Mouse (Mus musculus): ENCODE data around the gene Gm49337. TPM values are rescaled to one million over a fixed set of nuclear protein-coding genes. Genes with fewer than 3 reads are reported as not detected.

Gm49337 gene
- polyA plus RNA-seq, 1 experiment from 2014 or later: not detected

GRCm38 (mm10) chr4:116182079-116182478 lies 8.9 kb downstream of the Gm49337 start:
- H3K9ac ChIP-seq (ENCODE audit: low read depth, low read length): no peak overlapping the region
- H3K36me3 ChIP-seq (ENCODE audit: control insufficient read depth, insufficient read depth, low read length): no peaks in the 10 kb centered on the region
- no peaks in the 10 kb centered on the region for H3K9me3 ChIP-seq (replicated peaks; ENCODE audit: control insufficient read depth, low read length)
- no peak overlapping the region for H3K4me3 ChIP-seq (ENCODE audit: low read depth, low read length)
- peaks cover 8% of the 10 kb centered on the region for H3K4me1 ChIP-seq (ENCODE audit: control insufficient read depth, insufficient read depth, low read length)
- WGBS (ENCODE audit: insufficient replicate concordance): 36% methylated on average over 3 of the region's 3 CpGs
- H3K27me3 ChIP-seq (ENCODE audit: control insufficient read depth, insufficient read depth, low read length): no peaks in the 10 kb centered on the region
- ATAC-seq (replicated peaks; ENCODE audit: insufficient number of reproducible peaks, low FRiP score, low TSS enrichment): no peak
- no peak overlapping the region for H3K27ac ChIP-seq (ENCODE audit: low read depth, low read length)
- peak overlapping the region; percentile 68; the same call in 1 of the 2 replicates for H3K4me2 ChIP-seq

GRCm38 (mm10) chr4:116182745-116183144 lies 9.6 kb downstream of the Gm49337 start:
- Histone ChIP-seq H3K27ac (ENCODE audit: low read depth, low read length) (no peak overlapping the region), H3K36me3 (ENCODE audit: control insufficient read depth, insufficient read depth, low read length) (no peaks in the 10 kb centered on the region), H3K4me2 (peak overlapping the region; percentile 68), H3K27me3 (ENCODE audit: control insufficient read depth, insufficient read depth, low read length) (no peaks in the 10 kb centered on the region), H3K9ac (ENCODE audit: low read depth, low read length) (peak overlapping the region; percentile 72), H3K4me3 (ENCODE audit: low read depth, low read length) (peak overlapping the region; percentile 26; the same call in 1 of the 2 replicates), H3K9me3 (replicated peaks; ENCODE audit: control insufficient read depth, low read length) (no peaks in the 10 kb centered on the region), H3K4me1 (ENCODE audit: control insufficient read depth, insufficient read depth, low read length) (peaks cover 6% of the 10 kb centered on the region; the same call in 1 of the 2 replicates)
- no peak for ATAC-seq (replicated peaks; ENCODE audit: insufficient number of reproducible peaks, low FRiP score, low TSS enrichment)
- 3% methylated on average over 12 of the region's 12 CpGs for WGBS (ENCODE audit: insufficient replicate concordance)

GRCm38 (mm10) chr4:116185083-116185482 lies 11.9 kb downstream of the Gm49337 start:
- WGBS (ENCODE audit: insufficient replicate concordance): 74% methylated on average over 4 of the region's 4 CpGs

GRCm38 (mm10) chr4:116192286-116192835 lies 19.2 kb downstream of the Gm49337 start:
- Histone ChIP-seq H3K4me3 (ENCODE audit: low read depth, low read length) (no peak overlapping the region), H3K27ac (ENCODE audit: low read depth, low read length) (no peak overlapping the region), H3K36me3 (ENCODE audit: control insufficient read depth, insufficient read depth, low read length) (no peaks in the 10 kb centered on the region), H3K9ac (ENCODE audit: low read depth, low read length) (no peak overlapping the region), H3K9me3 (replicated peaks; ENCODE audit: control insufficient read depth, low read length) (no peaks in the 10 kb centered on the region), H3K27me3 (ENCODE audit: control insufficient read depth, insufficient read depth, low read length) (no peaks in the 10 kb centered on the region), H3K4me2 (no peak overlapping the region), H3K4me1 (ENCODE audit: control insufficient read depth, insufficient read depth, low read length) (peaks cover 9% of the 10 kb centered on the region)
- ATAC-seq (replicated peaks; ENCODE audit: insufficient number of reproducible peaks, low FRiP score, low TSS enrichment): no peak
- WGBS (ENCODE audit: insufficient replicate concordance): 39% methylated on average over 4 of the region's 4 CpGs

More at GRCm38 (mm10) chr4:116185083-116185482, 11.9 kb downstream of the Gm49337 start:
- no peak overlapping the region for H3K9ac ChIP-seq (ENCODE audit: low read depth, low read length)
- no peaks in the 10 kb centered on the region for H3K27me3 ChIP-seq (ENCODE audit: control insufficient read depth, insufficient read depth, low read length)
- peaks cover 6% of the 10 kb centered on the region; the same call in 1 of the 2 replicates for H3K4me1 ChIP-seq (ENCODE audit: control insufficient read depth, insufficient read depth, low read length)
- no peaks in the 10 kb centered on the region for H3K9me3 ChIP-seq (replicated peaks; ENCODE audit: control insufficient read depth, low read length)
- ATAC-seq (replicated peaks; ENCODE audit: insufficient number of reproducible peaks, low FRiP score, low TSS enrichment): no peak
- H3K4me3 ChIP-seq (ENCODE audit: low read depth, low read length): no peak overlapping the region
- no peak overlapping the region for H3K27ac ChIP-seq (ENCODE audit: low read depth, low read length)
- H3K36me3 ChIP-seq (ENCODE audit: control insufficient read depth, insufficient read depth, low read length): no peaks in the 10 kb centered on the region
- no peak overlapping the region for H3K4me2 ChIP-seq

- Histone ChIP-seq H3K27me3 (ENCODE audit: control insufficient read depth, insufficient read depth, low read length) (no peaks in the 10 kb centered on the region), H3K4me3 (ENCODE audit: low read depth, low read length) (no peak overlapping the region), H3K4me2 (no peak overlapping the region), H3K9me3 (replicated peaks; ENCODE audit: control insufficient read depth, low read length) (no peaks in the 10 kb centered on the region), H3K9ac (ENCODE audit: low read depth, low read length) (no peak overlapping the region), H3K27ac (ENCODE audit: low read depth, low read length) (no peak overlapping the region), H3K36me3 (ENCODE audit: control insufficient read depth, insufficient read depth, low read length) (no peaks in the 10 kb centered on the region), H3K4me1 (ENCODE audit: control insufficient read depth, insufficient read depth, low read length) (peaks cover 9% of the 10 kb centered on the region)
- ATAC-seq (replicated peaks; ENCODE audit: insufficient number of reproducible peaks, low FRiP score, low TSS enrichment): no peak
- 34% methylated on average over 9 of the region's 9 CpGs for WGBS (ENCODE audit: insufficient replicate concordance)
Measured at GRCm38 (mm10) chr4:116193583-116194383, 20.6 kb downstream of the Gm49337 start.

GRCm38 (mm10) chr4:116198422-116198821 lies 25.2 kb downstream of the Gm49337 start:
- Histone ChIP-seq H3K27ac (ENCODE audit: low read depth, low read length) (no peak overlapping the region), H3K4me2 (no peak overlapping the region), H3K9ac (ENCODE audit: low read depth, low read length) (no peak overlapping the region), H3K27me3 (ENCODE audit: control insufficient read depth, insufficient read depth, low read length) (no peaks in the 10 kb centered on the region), H3K9me3 (replicated peaks; ENCODE audit: control insufficient read depth, low read length) (no peaks in the 10 kb centered on the region), H3K4me1 (ENCODE audit: control insufficient read depth, insufficient read depth, low read length) (peaks cover 6% of the 10 kb centered on the region), H3K4me3 (ENCODE audit: low read depth, low read length) (no peak overlapping the region), H3K36me3 (ENCODE audit: control insufficient read depth, insufficient read depth, low read length) (no peaks in the 10 kb centered on the region)
- no peak for ATAC-seq (replicated peaks; ENCODE audit: insufficient number of reproducible peaks, low FRiP score, low TSS enrichment)
- 71% methylated on average over 2 of the region's 2 CpGs for WGBS (ENCODE audit: insufficient replicate concordance)

- H3K27me3 ChIP-seq (ENCODE audit: control insufficient read depth, insufficient read depth, low read length): no peaks in the 10 kb centered on the region
- H3K9me3 ChIP-seq (replicated peaks; ENCODE audit: control insufficient read depth, low read length): no peaks in the 10 kb centered on the region
- H3K4me3 ChIP-seq (ENCODE audit: low read depth, low read length): no peak overlapping the region
- WGBS (ENCODE audit: insufficient replicate concordance): 55% methylated on average over 3 of the region's 3 CpGs
- no peak for ATAC-seq (replicated peaks; ENCODE audit: insufficient number of reproducible peaks, low FRiP score, low TSS enrichment)
- H3K9ac ChIP-seq (ENCODE audit: low read depth, low read length): no peak overlapping the region
- H3K36me3 ChIP-seq (ENCODE audit: control insufficient read depth, insufficient read depth, low read length): no peaks in the 10 kb centered on the region
- H3K27ac ChIP-seq (ENCODE audit: low read depth, low read length): no peak overlapping the region
- H3K4me2 ChIP-seq: no peak overlapping the region
- H3K4me1 ChIP-seq (ENCODE audit: control insufficient read depth, insufficient read depth, low read length): no peaks in the 10 kb centered on the region
Measured at GRCm38 (mm10) chr4:116204422-116204821, 31.2 kb downstream of the Gm49337 start.

- Histone ChIP-seq H3K4me1 (ENCODE audit: control insufficient read depth, insufficient read depth, low read length) (no peaks in the 10 kb centered on the region), H3K4me2 (no peak overlapping the region), H3K9ac (ENCODE audit: low read depth, low read length) (no peak overlapping the region), H3K36me3 (ENCODE audit: control insufficient read depth, insufficient read depth, low read length) (no peaks in the 10 kb centered on the region), H3K27me3 (ENCODE audit: control insufficient read depth, insufficient read depth, low read length) (no peaks in the 10 kb centered on the region), H3K4me3 (ENCODE audit: low read depth, low read length) (no peak overlapping the region), H3K27ac (ENCODE audit: low read depth, low read length) (no peak overlapping the region), H3K9me3 (replicated peaks; ENCODE audit: control insufficient read depth, low read length) (no peaks in the 10 kb centered on the region)
- no peak for ATAC-seq (replicated peaks; ENCODE audit: insufficient number of reproducible peaks, low FRiP score, low TSS enrichment)
- 79% methylated on average over 4 of the region's 4 CpGs for WGBS (ENCODE audit: insufficient replicate concordance)
Measured at GRCm38 (mm10) chr4:116206531-116206930, 33.3 kb downstream of the Gm49337 start.

All from heart, embryonic 11.5 days (tissue).